Mouse (Mus musculus): ENCODE data around the gene Lrrc43. TPM values are rescaled to one million over a fixed set of nuclear protein-coding genes. Genes with fewer than 3 reads are reported as not detected.

Lrrc43 gene
- 1.2 TPM for polyA plus RNA-seq (2014; fragmentation: Illumina TruSeq; extraction: RNeasy Lipid Tissue Mini Kit (QIAGEN cat#74804); ENCODE audit: insufficient read depth, low read depth, low replicate concordance)

GRCm38 (mm10) chr5:123489112-123489785 is at the start of gene Lrrc43, which contains the start of gene Il31:
Lrrc43 (plus strand) TSS chr5:123489305.
Il31 (minus strand) TSS chr5:123489489.

GRCm38 (mm10) chr5:123510160-123510559 is 21.1 kb downstream of the Lrrc43 start, which contains the start of gene B3gnt4:
B3gnt4 (plus strand) TSS chr5:123510460.

GRCm38 (mm10) chr5:123523692-123524392 is 34.7 kb downstream of the Lrrc43 start, which contains the start of gene Diablo:
Diablo (minus strand) TSS chr5:123524176.

GRCm38 (mm10) chr5:123525281-123525680 is 36.2 kb downstream of the Lrrc43 start, which contains the start of gene Gm49027:
Gm49027 (minus strand) TSS chr5:123525488.

Other genes with a start within 250 kb of the Lrrc43 start
- 9.5 TPM for gene Wdr66, start 237.2 kb upstream of the Lrrc43 start, polyA plus RNA-seq (2014; fragmentation: Illumina TruSeq; extraction: RNeasy Lipid Tissue Mini Kit (QIAGEN cat#74804); ENCODE audit: insufficient read depth, low read depth, low replicate concordance)
- 4.9 TPM for gene Bcl7a, start 145.5 kb upstream of the Lrrc43 start, polyA plus RNA-seq (2014; fragmentation: Illumina TruSeq; extraction: RNeasy Lipid Tissue Mini Kit (QIAGEN cat#74804); ENCODE audit: insufficient read depth, low read depth, low replicate concordance)
- 9.5 TPM for gene Mlxip, start 94.5 kb upstream of the Lrrc43 start, polyA plus RNA-seq (2014; fragmentation: Illumina TruSeq; extraction: RNeasy Lipid Tissue Mini Kit (QIAGEN cat#74804); ENCODE audit: insufficient read depth, low read depth, low replicate concordance)
- gene Il31, start 184 bp downstream of the Lrrc43 start, polyA plus RNA-seq (2014; fragmentation: Illumina TruSeq; extraction: RNeasy Lipid Tissue Mini Kit (QIAGEN cat#74804); ENCODE audit: insufficient read depth, low read depth, low replicate concordance), result not detected
- gene B3gnt4, start 21.2 kb downstream of the Lrrc43 start, polyA plus RNA-seq (2014; fragmentation: Illumina TruSeq; extraction: RNeasy Lipid Tissue Mini Kit (QIAGEN cat#74804); ENCODE audit: insufficient read depth, low read depth, low replicate concordance), result 1.9 TPM
- 46.3 TPM for gene Diablo, start 34.9 kb downstream of the Lrrc43 start, polyA plus RNA-seq (2014; fragmentation: Illumina TruSeq; extraction: RNeasy Lipid Tissue Mini Kit (QIAGEN cat#74804); ENCODE audit: insufficient read depth, low read depth, low replicate concordance)
- 1.8 TPM for gene Gm49027, start 36.2 kb downstream of the Lrrc43 start, polyA plus RNA-seq (2014; fragmentation: Illumina TruSeq; extraction: RNeasy Lipid Tissue Mini Kit (QIAGEN cat#74804); ENCODE audit: insufficient read depth, low read depth, low replicate concordance)
- 12.2 TPM for gene Vps33a, start 83.7 kb downstream of the Lrrc43 start, polyA plus RNA-seq (2014; fragmentation: Illumina TruSeq; extraction: RNeasy Lipid Tissue Mini Kit (QIAGEN cat#74804); ENCODE audit: insufficient read depth, low read depth, low replicate concordance)
- 45.8 TPM for gene Clip1, start 195.3 kb downstream of the Lrrc43 start, polyA plus RNA-seq (2014; fragmentation: Illumina TruSeq; extraction: RNeasy Lipid Tissue Mini Kit (QIAGEN cat#74804); ENCODE audit: insufficient read depth, low read depth, low replicate concordance)
- 23.2 TPM for gene Zcchc8, start 231.8 kb downstream of the Lrrc43 start, polyA plus RNA-seq (2014; fragmentation: Illumina TruSeq; extraction: RNeasy Lipid Tissue Mini Kit (QIAGEN cat#74804); ENCODE audit: insufficient read depth, low read depth, low replicate concordance)

Measured in lung, adult 10 weeks (tissue).